Mouse (Mus musculus): Measurements from ENCODE around the gene Atrip. TPM values are rescaled to one million over a fixed set of nuclear protein-coding genes. Genes with fewer than 3 reads are reported as not detected.
A peak's percentile ranks its signal among the peaks of the same experiment; 100 is the strongest.

Gene Atrip
- total and polyA plus RNA-seq, 2 experiments from 2014 or later = 34.6 to 45.2 TPM

DNA sequence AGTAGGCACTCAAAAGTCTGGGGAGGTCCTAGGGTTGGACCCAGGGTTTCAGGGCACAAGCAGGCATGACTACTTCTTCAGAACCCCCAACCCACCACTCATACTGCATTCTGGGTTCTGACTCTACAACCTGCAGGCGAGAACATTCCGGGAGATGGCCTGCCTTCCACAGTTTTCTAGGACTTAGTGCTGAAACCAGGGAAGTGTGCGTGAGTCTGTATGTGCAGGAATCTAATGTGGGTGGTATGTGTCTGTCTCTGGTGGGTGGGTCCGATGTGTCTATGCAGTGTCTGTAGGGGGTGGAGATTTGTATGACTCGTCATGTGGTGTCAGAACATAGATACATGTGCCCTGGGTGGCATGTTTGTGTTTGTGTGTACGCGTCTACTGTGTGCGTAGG is 24.4 kb upstream of the Atrip start:
- peaks cover 35% of the 10 kb centered on the region for H3K4me1 ChIP-seq (ENCODE audit: insufficient read depth)
- WGBS = 69% methylated on average over 8 of the region's 8 CpGs
- H3K36me3 ChIP-seq (ENCODE audit: insufficient read depth) = peaks cover 16% of the 10 kb centered on the region
- no peak for ATAC-seq
- DNase-seq = no peak
- H3K27me3 ChIP-seq (ENCODE audit: insufficient read depth, low read length) = no peaks in the 10 kb centered on the region
- TF ChIP-seq CTCF (IDR thresholded peaks at IDR 0.05; ENCODE audit: low read depth) = no peak
- no peak overlapping the region; the same call in 1 of the 2 replicates for H3K4me3 ChIP-seq (ENCODE audit: low read depth, low read length)
- H3K9me3 ChIP-seq (ENCODE audit: low read length) = no peaks in the 10 kb centered on the region
- H3K4me2 ChIP-seq (ENCODE audit: low read depth) = peak overlapping the region; percentile 83
- peak overlapping the region; percentile 100 for H3K27ac ChIP-seq (ENCODE audit: low read depth, low read length)
- H3K9ac ChIP-seq = peak overlapping the region; percentile 14; the same call in 1 of the 2 replicates

DNA sequence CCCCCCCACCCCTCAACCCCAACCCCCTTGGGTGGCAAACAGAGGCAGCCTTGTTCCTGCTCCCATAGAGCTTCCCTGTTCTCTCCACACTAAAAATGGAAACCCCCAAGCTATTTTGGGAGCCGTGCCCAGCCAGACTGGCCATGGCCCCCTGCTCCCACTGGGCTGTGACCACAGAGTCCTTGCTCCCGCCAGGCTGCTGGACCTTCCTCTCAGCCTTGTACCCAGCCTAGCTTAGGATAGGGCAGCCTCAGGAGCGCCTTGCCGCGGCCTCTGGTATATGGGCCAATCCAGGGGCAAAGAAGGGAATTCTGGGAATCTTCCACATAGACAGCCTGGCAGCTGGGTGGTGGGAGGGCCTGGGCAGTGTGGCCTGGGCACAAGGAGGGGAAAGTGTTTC is 23.9 kb upstream of the Atrip start:
- H3K9me3 ChIP-seq (ENCODE audit: low read length) = no peaks in the 10 kb centered on the region
- no peak overlapping the region for H3K9ac ChIP-seq
- no peak for TF ChIP-seq CTCF (IDR thresholded peaks at IDR 0.05; ENCODE audit: low read depth)
- H3K27me3 ChIP-seq (ENCODE audit: insufficient read depth, low read length) = no peaks in the 10 kb centered on the region
- H3K27ac ChIP-seq (ENCODE audit: low read depth, low read length) = peak overlapping the region; percentile 100; the same call in 1 of the 2 replicates
- whole genome bisulfite sequencing = 42% methylated on average over 5 of the region's 5 CpGs
- peak; percentile 47 for ATAC-seq
- peak overlapping the region; percentile 83 for H3K4me2 ChIP-seq (ENCODE audit: low read depth)
- peaks cover 16% of the 10 kb centered on the region for H3K36me3 ChIP-seq (ENCODE audit: insufficient read depth)
- no peak overlapping the region; the same call in 1 of the 2 replicates for H3K4me3 ChIP-seq (ENCODE audit: low read depth, low read length)
- DNase-seq = peak; percentile 69
- peaks cover 35% of the 10 kb centered on the region for H3K4me1 ChIP-seq (ENCODE audit: insufficient read depth)

GRCm38 (mm10) chr9:109097291-109097690 is 23.4 kb upstream of the Atrip start:
- DNase-seq = peak; percentile 27
- no peak for ATAC-seq
- WGBS = 8% methylated on average over 6 of the region's 6 CpGs

DNA sequence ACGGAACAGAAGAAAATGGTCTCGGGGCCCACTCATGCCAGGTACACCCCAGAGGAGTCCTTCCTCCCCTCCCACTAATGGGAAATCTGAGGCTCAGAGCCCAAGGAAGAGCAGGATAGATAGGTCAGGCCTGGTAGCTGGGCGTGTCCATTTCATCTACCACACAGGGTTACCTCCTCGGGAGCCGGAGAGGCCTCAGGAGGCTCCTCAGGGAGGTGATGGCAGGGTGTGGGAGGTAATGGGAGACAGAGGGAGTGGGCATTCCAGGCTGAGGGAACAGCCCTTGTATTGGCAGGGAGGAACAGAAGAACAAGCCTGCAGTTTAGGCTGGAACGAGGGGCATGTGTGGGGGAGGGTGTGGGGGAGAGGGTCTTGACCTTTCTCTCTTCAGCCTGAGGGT is 22.9 kb upstream of the Atrip start:
- H3K4me2 ChIP-seq (ENCODE audit: low read depth) = peak overlapping the region; percentile 83
- no peaks in the 10 kb centered on the region for H3K9me3 ChIP-seq (ENCODE audit: low read length)
- peak overlapping the region; percentile 100 for H3K27ac ChIP-seq (ENCODE audit: low read depth, low read length)
- TF ChIP-seq CTCF (IDR thresholded peaks at IDR 0.05; ENCODE audit: low read depth) = no peak
- DNase-seq = no peak
- H3K4me1 ChIP-seq (ENCODE audit: insufficient read depth) = peaks cover 35% of the 10 kb centered on the region
- H3K4me3 ChIP-seq (ENCODE audit: low read depth, low read length) = peak overlapping the region; percentile 71
- no peaks in the 10 kb centered on the region for H3K27me3 ChIP-seq (ENCODE audit: insufficient read depth, low read length)
- H3K36me3 ChIP-seq (ENCODE audit: insufficient read depth) = peaks cover 19% of the 10 kb centered on the region
- ATAC-seq = no peak
- peak overlapping the region; percentile 95 for H3K9ac ChIP-seq
- WGBS = 6% methylated on average over 6 of the region's 6 CpGs

More at GRCm38 (mm10) chr9:109097291-109097690, 23.4 kb upstream of the Atrip start:
- no peaks in the 10 kb centered on the region for H3K27me3 ChIP-seq (ENCODE audit: insufficient read depth, low read length)
- H3K9ac ChIP-seq = peak overlapping the region; percentile 95
- peak overlapping the region; percentile 71 for H3K4me3 ChIP-seq (ENCODE audit: low read depth, low read length)
- H3K9me3 ChIP-seq (ENCODE audit: low read length) = no peaks in the 10 kb centered on the region
- H3K4me2 ChIP-seq (ENCODE audit: low read depth) = peak overlapping the region; percentile 83
- peaks cover 35% of the 10 kb centered on the region for H3K4me1 ChIP-seq (ENCODE audit: insufficient read depth)
- H3K27ac ChIP-seq (ENCODE audit: low read depth, low read length) = peak overlapping the region; percentile 100
- no peak for TF ChIP-seq CTCF (IDR thresholded peaks at IDR 0.05; ENCODE audit: low read depth)
- peaks cover 16% of the 10 kb centered on the region for H3K36me3 ChIP-seq (ENCODE audit: insufficient read depth)

DNA sequence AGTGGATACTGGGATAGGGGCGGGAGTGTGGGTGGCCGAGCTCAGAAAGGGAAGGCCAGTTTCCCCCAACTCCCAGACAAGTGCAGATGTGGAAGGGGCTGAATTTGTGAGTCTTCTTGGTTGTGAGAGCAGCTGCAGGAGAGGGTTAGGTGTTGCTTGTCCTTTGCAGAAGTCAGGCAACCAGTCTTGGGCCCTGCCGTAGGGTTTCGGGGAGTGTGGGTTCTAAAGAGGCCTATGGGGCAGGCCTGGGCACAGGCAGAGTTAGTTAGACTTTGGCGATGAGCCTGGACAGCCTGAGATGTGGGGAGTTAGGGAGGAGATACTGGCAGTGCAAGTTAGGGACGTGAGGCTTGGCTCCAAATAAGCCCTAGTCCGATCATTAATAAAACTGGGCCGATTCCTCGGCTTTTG is 22.3 kb upstream of the Atrip start:
- Histone ChIP-seq H3K4me1 (ENCODE audit: insufficient read depth) (peaks cover 35% of the 10 kb centered on the region), H3K4me2 (ENCODE audit: low read depth) (peak overlapping the region; percentile 83), H3K27ac (ENCODE audit: low read depth, low read length) (peak overlapping the region; percentile 100), H3K9me3 (ENCODE audit: low read length) (no peaks in the 10 kb centered on the region), H3K9ac (peak overlapping the region; percentile 95), H3K27me3 (ENCODE audit: insufficient read depth, low read length) (no peaks in the 10 kb centered on the region), H3K36me3 (ENCODE audit: insufficient read depth) (peaks cover 24% of the 10 kb centered on the region), H3K4me3 (ENCODE audit: low read depth, low read length) (peak overlapping the region; percentile 71)
- TF ChIP-seq CTCF (IDR thresholded peaks at IDR 0.05; ENCODE audit: low read depth) = no peak
- DNase-seq (peak; percentile 74), ATAC-seq (no peak)
- 2% methylated on average over 9 of the region's 9 CpGs for WGBS

DNA sequence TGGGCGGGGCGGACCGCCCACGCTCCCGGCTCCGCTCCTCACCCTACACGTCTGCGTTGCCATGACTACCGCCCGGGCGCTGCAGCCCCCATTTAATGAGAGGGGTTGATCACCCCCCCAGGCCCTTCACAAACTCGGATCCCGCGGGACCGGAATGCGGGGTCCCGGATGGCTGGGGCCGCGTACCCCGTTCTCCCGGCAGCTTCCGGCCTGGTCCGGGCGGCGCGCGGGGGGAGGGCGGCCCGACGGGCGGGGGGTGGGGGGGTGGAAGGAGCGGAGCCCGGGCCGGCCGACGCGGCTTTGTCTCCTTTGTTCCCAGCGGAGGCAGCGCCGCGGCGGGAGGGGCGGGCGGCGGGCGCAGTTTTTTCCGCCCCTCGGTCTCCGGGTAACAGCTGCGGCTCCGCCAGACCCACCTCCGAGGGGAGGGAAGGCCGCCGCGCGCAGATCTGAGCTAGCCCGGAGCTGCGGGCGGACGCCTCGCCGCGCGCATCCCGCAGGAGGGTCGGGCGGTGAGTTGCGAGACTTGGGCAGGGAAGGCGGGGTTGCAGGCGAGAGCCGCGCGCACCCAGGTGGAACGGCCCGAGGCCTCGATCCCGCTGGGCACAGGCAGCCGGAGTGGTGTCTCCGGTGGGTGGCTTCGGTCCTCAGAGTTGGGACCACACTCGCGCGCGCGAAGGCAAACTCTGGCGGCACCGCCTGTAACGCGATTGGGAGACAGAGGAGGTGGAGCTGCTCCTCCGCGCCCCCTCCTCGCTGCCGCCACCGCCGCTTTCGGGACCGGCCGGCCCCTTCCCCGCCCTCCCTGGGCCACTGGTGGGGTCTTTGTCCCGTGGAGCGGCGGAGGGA is 21.4 kb upstream of the Atrip start, which contains the start of gene Plxnb1:
Gene Plxnb1, plus strand, starts transcription at position 253 of the 846 bp plus-strand sequence.
- Histone ChIP-seq H3K27me3 (ENCODE audit: insufficient read depth, low read length) (no peaks in the 10 kb centered on the region), H3K4me2 (ENCODE audit: low read depth) (peak within 1 kb of the TSS; percentile 83), H3K9ac (peak within 1 kb of the TSS; percentile 95), H3K4me1 (ENCODE audit: insufficient read depth) (peaks cover 35% of the 10 kb centered on the region), H3K9me3 (ENCODE audit: low read length) (no peaks in the 10 kb centered on the region), H3K36me3 (ENCODE audit: insufficient read depth) (peaks cover 18% of the 10 kb centered on the region), H3K27ac (ENCODE audit: low read depth, low read length) (peak within 1 kb of the TSS; percentile 100), H3K4me3 (ENCODE audit: low read depth, low read length) (peak within 1 kb of the TSS; percentile 71)
- no peak for TF ChIP-seq CTCF (IDR thresholded peaks at IDR 0.05; ENCODE audit: low read depth)
- ATAC-seq (peak; percentile 76), DNase-seq (peak; percentile 90)
- WGBS = 1% methylated on average over 92 of the region's 102 CpGs

- H3K9me3 ChIP-seq (ENCODE audit: low read length) = no peaks in the 10 kb centered on the region
- DNase-seq = no peak
- peak overlapping the region; percentile 95 for H3K9ac ChIP-seq
- TF ChIP-seq CTCF (IDR thresholded peaks at IDR 0.05; ENCODE audit: low read depth) = no peak
- peak overlapping the region; percentile 83 for H3K4me2 ChIP-seq (ENCODE audit: low read depth)
- peaks cover 35% of the 10 kb centered on the region for H3K4me1 ChIP-seq (ENCODE audit: insufficient read depth)
- peak overlapping the region; percentile 71 for H3K4me3 ChIP-seq (ENCODE audit: low read depth, low read length)
- ATAC-seq = peak; percentile 6
- peak overlapping the region; percentile 100 for H3K27ac ChIP-seq (ENCODE audit: low read depth, low read length)
- peaks cover 16% of the 10 kb centered on the region for H3K36me3 ChIP-seq (ENCODE audit: insufficient read depth)
- no peaks in the 10 kb centered on the region for H3K27me3 ChIP-seq (ENCODE audit: insufficient read depth, low read length)
- WGBS = under 1% methylated on average over 21 of the region's 21 CpGs
These were observed 20.7 kb upstream of the Atrip start for GRCm38 (mm10) chr9:109094553-109095136.

Data from forebrain, postnatal 0 days (tissue).